Mouse (Mus musculus) MEL (cell line): ENCODE measurements around the gene Nabp2.

ENCODE experiments used
- CTCF ChIP-seq, 3 experiments: IDR thresholded peaks in 2 of 3; conservative IDR thresholded peaks in 1 of 3; 2 replicates each; pipeline ENCODE4 v1.5.1; 2011 to 2012; ENCODE audit warnings: low read length in 3 of 3, low read depth in 2 of 3, mild to moderate bottlenecking in 2 of 3, improper control_type of control experiment in 1 of 3, inconsistent platforms in 1 of 3, mixed read lengths in 1 of 3, moderate library complexity in 1 of 3; ENCODE audit not compliant: control insufficient read depth in 1 of 3, insufficient read depth in 1 of 3, poor library complexity in 1 of 3, severe bottlenecking in 1 of 3
- POLR2A ChIP-seq, 2 experiments: IDR thresholded peaks; 2 replicates each; pipeline ENCODE4 v1.6.1; 2011 to 2012; ENCODE audit warnings: low read length in 2 of 2, mild to moderate bottlenecking in 2 of 2, control low read depth in 1 of 2, improper control_type of control experiment in 1 of 2, low read depth in 1 of 2, moderate library complexity in 1 of 2; ENCODE audit not compliant: control insufficient read depth in 1 of 2, insufficient read depth in 1 of 2, poor library complexity in 1 of 2

DNA sequence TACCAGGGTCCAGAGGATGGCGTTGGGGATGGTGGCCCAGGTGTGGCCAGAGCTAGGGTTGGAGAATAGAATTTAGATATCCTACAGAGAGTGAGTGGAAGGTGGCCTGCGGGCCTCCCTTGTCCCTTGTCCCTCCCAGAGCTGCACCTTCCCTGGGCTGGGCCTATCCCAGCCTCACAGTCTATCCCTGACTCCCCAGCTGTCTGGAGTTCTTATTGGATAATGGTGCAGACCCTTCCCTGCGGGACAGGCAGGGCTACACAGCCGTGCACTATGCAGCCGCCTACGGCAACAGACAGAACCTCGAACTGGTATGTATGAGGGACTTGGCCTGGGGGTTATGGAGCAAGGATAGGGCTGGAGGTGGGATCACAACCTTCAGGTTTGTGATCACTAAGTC is 25.4 kb downstream of the Nabp2 start:
- TF ChIP-seq POLR2A (IDR thresholded peaks at IDR 0.05; ENCODE audit: control insufficient read depth in 1 of 2, insufficient read depth in 1 of 2, low read depth in 1 of 2, low read length in 2 of 2, poor library complexity in 1 of 2) (no peak), CTCF (IDR thresholded peaks at IDR 0.05 in 2 of 3, conservative IDR thresholded peaks at IDR 0.05 in 1 of 3; ENCODE audit: control insufficient read depth in 1 of 3, insufficient read depth in 1 of 3, low read depth in 2 of 3, low read length in 3 of 3, poor library complexity in 1 of 3, severe bottlenecking in 1 of 3) (no peak)
